Mouse (Mus musculus): ENCODE measurements around the gene Upk2.

- TF ChIP-seq GATA1 (IDR thresholded peaks at IDR 0.05; ENCODE audit: low read length) (no peak), TAL1 (IDR thresholded peaks at IDR 0.05; ENCODE audit: low read length) (no peak)
Observed at GRCm38 (mm10) chr9:44498421-44499355, 43.9 kb upstream of the Upk2 start.

All from erythroblast, embryonic 14.5 days (primary cell).